Mouse (Mus musculus): ENCODE results near the gene Peak1. TPM values are rescaled to one million over a fixed set of nuclear protein-coding genes. Genes with fewer than 3 reads are reported as not detected.
A peak's percentile ranks its signal among the peaks of the same experiment; 100 is the strongest.

Peak1 gene
- 7.9 and 8.8 TPM in 2 replicates for polyA plus RNA-seq (2014; fragmentation: Nextera tagmentation; extraction: Ambion mirVana)

DNA sequence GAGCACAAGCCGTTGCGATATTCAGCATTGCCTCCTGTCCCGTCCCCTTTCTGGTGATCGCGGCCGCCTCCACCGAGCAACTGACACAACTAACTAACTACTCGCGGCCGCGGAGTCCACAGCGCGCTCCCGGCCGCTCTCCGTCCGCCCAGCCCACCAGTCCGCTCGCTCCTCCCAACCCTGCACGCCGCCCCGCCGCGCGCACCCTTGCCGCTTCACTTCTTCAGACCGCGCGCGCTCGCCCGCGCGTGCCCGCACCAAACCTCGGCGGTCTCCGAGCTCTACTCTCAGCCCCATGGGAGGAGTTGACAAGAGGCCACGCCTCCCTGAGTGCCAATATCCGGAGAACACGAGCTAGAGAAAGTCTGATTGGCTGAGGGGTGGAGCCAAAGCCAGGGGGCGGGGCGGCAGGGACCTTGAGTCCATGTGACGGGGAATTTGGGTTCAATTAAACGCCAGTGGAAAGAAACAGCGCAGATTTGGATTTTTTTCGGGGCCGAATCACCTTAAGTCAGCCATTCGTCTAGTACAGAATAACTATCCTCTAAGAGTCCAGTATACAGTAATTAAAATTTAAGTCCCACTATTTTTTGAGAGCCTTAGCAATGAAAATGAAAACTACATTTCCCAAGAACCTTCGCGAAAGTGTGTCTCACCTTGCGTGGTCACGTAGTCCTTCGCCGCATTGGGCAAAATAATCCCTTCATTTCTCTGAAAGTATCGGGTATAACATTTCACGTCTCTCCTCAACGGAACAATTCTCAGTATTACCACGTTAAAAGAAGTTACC lies at the start of gene Peak1, which contains the start of gene Hmg20a:
Peak1 (minus strand) TSS at position 120 of the 790 bp plus-strand sequence.
Hmg20a (plus strand) TSS at position 662 of the 790 bp plus-strand sequence.
- Histone ChIP-seq H3K36me3 (ENCODE audit: control insufficient read depth, insufficient read depth, low read length) (no peaks in the 10 kb centered on the region), H3K4me3 (ENCODE audit: low read depth, low read length) (peak within 1 kb of the TSS; percentile 69), H3K4me2 (replicated peaks; ENCODE audit: low read depth, low read length) (peak within 1 kb of the TSS; percentile 68), H3K4me1 (replicated peaks; ENCODE audit: control insufficient read depth, insufficient read depth, low read length) (0 out of 2 replicates have a peak, but pooled peaks cover 2% of the 10 kb centered on the region), H3K9me3 (ENCODE audit: control insufficient read depth, low read length) (no peaks in the 10 kb centered on the region), H3K27ac (ENCODE audit: low read depth, low read length) (peak within 1 kb of the TSS; percentile 85), H3K9ac (ENCODE audit: low read depth, low read length) (peak within 1 kb of the TSS; percentile 80), H3K27me3 (ENCODE audit: control insufficient read depth, insufficient read depth, low read length) (no peaks in the 10 kb centered on the region)
- DNase-seq (ENCODE audit: low spot score) (peak; percentile 100), ATAC-seq (ENCODE audit: low FRiP score) (peak; percentile 96)
- WGBS, result under 1% methylated on average over 52 of the region's 59 CpGs

GRCm38 (mm10) chr9:56466251-56466650 lies 48.4 kb upstream of the Peak1 start:
- Histone ChIP-seq H3K4me1 (replicated peaks; ENCODE audit: control insufficient read depth, insufficient read depth, low read length) (peaks cover 2% of the 10 kb centered on the region; the same call in 1 of the 2 replicates), H3K9me3 (ENCODE audit: control insufficient read depth, low read length) (no peaks in the 10 kb centered on the region), H3K4me2 (replicated peaks; ENCODE audit: low read depth, low read length) (no peak overlapping the region), H3K9ac (ENCODE audit: low read depth, low read length) (no peak overlapping the region), H3K27ac (ENCODE audit: low read depth, low read length) (no peak overlapping the region), H3K4me3 (ENCODE audit: low read depth, low read length) (no peak overlapping the region), H3K27me3 (ENCODE audit: control insufficient read depth, insufficient read depth, low read length) (no peaks in the 10 kb centered on the region), H3K36me3 (ENCODE audit: control insufficient read depth, insufficient read depth, low read length) (peaks cover 2% of the 10 kb centered on the region; the same call in 1 of the 2 replicates)
- DNase-seq (ENCODE audit: low spot score), result no peak
- no peak for ATAC-seq (ENCODE audit: low FRiP score)
- 97% methylated on average over 4 of the region's 4 CpGs for WGBS

GRCm38 (mm10) chr9:56464863-56465654 lies 47.2 kb upstream of the Peak1 start:
- no peak overlapping the region; the same call in 1 of the 2 replicates for H3K4me2 ChIP-seq (replicated peaks; ENCODE audit: low read depth, low read length)
- H3K9ac ChIP-seq (ENCODE audit: low read depth, low read length), result no peak overlapping the region
- no peaks in the 10 kb centered on the region for H3K27me3 ChIP-seq (ENCODE audit: control insufficient read depth, insufficient read depth, low read length)
- H3K4me1 ChIP-seq (replicated peaks; ENCODE audit: control insufficient read depth, insufficient read depth, low read length), result peaks cover 2% of the 10 kb centered on the region; the same call in 1 of the 2 replicates
- ATAC-seq (ENCODE audit: low FRiP score) (no peak), DNase-seq (ENCODE audit: low spot score) (peak; percentile 16)
- H3K4me3 ChIP-seq (ENCODE audit: low read depth, low read length), result no peak overlapping the region
- no peaks in the 10 kb centered on the region for H3K9me3 ChIP-seq (ENCODE audit: control insufficient read depth, low read length)
- 43% methylated on average over 23 of the region's 23 CpGs for WGBS
- H3K36me3 ChIP-seq (ENCODE audit: control insufficient read depth, insufficient read depth, low read length), result peaks cover 2% of the 10 kb centered on the region; the same call in 1 of the 2 replicates
- H3K27ac ChIP-seq (ENCODE audit: low read depth, low read length), result peak overlapping the region; percentile 48; the same call in 1 of the 2 replicates

GRCm38 (mm10) chr9:56463686-56464515 lies 46.0 kb upstream of the Peak1 start:
- Histone ChIP-seq H3K9me3 (ENCODE audit: control insufficient read depth, low read length) (no peaks in the 10 kb centered on the region), H3K4me2 (replicated peaks; ENCODE audit: low read depth, low read length) (no peak overlapping the region), H3K4me3 (ENCODE audit: low read depth, low read length) (no peak overlapping the region), H3K4me1 (replicated peaks; ENCODE audit: control insufficient read depth, insufficient read depth, low read length) (peaks cover 2% of the 10 kb centered on the region; the same call in 1 of the 2 replicates), H3K27ac (ENCODE audit: low read depth, low read length) (no peak overlapping the region), H3K27me3 (ENCODE audit: control insufficient read depth, insufficient read depth, low read length) (no peaks in the 10 kb centered on the region), H3K9ac (ENCODE audit: low read depth, low read length) (no peak overlapping the region), H3K36me3 (ENCODE audit: control insufficient read depth, insufficient read depth, low read length) (peaks cover 2% of the 10 kb centered on the region; the same call in 1 of the 2 replicates)
- ATAC-seq (ENCODE audit: low FRiP score), result no peak
- no peak for DNase-seq (ENCODE audit: low spot score)
- WGBS, result 69% methylated on average over 4 of the region's 4 CpGs

DNA sequence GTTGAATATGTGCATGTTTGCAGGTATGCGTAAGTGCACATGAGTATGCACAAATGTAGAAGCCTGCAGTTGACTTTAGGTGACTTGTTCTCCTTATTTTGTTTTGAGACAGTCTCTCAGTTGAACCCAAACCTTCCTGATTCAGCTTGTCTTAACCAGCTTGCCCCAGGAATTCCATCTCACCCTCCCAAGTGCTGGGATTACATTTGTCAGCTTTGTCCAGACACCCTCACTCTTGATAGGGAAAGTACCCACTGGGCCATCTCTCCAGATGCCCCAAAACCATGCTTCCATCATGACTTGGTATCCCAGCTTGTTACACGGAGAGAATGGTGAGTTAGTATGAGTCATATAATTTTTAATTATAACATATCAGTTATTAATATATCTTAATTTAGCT lies 45.2 kb upstream of the Peak1 start:
- 92% methylated on average over 2 of the region's 2 CpGs for WGBS
- no peak overlapping the region for H3K4me3 ChIP-seq (ENCODE audit: low read depth, low read length)
- H3K4me2 ChIP-seq (replicated peaks; ENCODE audit: low read depth, low read length), result no peak overlapping the region
- H3K9me3 ChIP-seq (ENCODE audit: control insufficient read depth, low read length), result no peaks in the 10 kb centered on the region
- ATAC-seq (ENCODE audit: low FRiP score), result no peak
- H3K36me3 ChIP-seq (ENCODE audit: control insufficient read depth, insufficient read depth, low read length), result peaks cover 2% of the 10 kb centered on the region; the same call in 1 of the 2 replicates
- no peak for DNase-seq (ENCODE audit: low spot score)
- no peak overlapping the region for H3K27ac ChIP-seq (ENCODE audit: low read depth, low read length)
- H3K27me3 ChIP-seq (ENCODE audit: control insufficient read depth, insufficient read depth, low read length), result no peaks in the 10 kb centered on the region
- no peak overlapping the region for H3K9ac ChIP-seq (ENCODE audit: low read depth, low read length)
- H3K4me1 ChIP-seq (replicated peaks; ENCODE audit: control insufficient read depth, insufficient read depth, low read length), result peaks cover 2% of the 10 kb centered on the region; the same call in 1 of the 2 replicates

DNA sequence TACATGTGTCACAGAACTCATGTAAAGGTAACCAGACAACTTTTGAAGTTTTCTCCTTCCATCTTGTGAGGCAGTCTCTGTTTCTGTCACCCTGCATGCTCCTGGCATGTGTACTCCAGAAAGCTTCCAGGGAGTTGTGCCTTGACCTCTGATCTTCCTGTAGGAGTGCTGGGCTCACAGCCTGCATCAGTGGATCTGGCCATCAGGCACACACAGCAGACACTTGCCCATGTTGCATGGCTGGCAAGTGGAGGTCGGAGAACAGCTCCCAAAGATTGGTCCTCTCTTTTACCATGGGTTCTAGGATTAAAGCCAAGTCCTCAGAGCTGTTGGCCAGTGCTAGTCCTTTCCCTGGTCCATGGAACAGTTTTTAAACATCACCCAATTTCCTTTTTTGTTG lies 44.7 kb upstream of the Peak1 start:
- no peak for ATAC-seq (ENCODE audit: low FRiP score)
- WGBS, result 88% methylated on average over 1 of the region's 1 CpGs

GRCm38 (mm10) chr9:56460987-56461386 lies 43.1 kb upstream of the Peak1 start:
- Histone ChIP-seq H3K27me3 (ENCODE audit: control insufficient read depth, insufficient read depth, low read length) (no peaks in the 10 kb centered on the region), H3K4me2 (replicated peaks; ENCODE audit: low read depth, low read length) (no peak overlapping the region), H3K36me3 (ENCODE audit: control insufficient read depth, insufficient read depth, low read length) (no peaks in the 10 kb centered on the region), H3K4me3 (ENCODE audit: low read depth, low read length) (no peak overlapping the region), H3K27ac (ENCODE audit: low read depth, low read length) (no peak overlapping the region), H3K9ac (ENCODE audit: low read depth, low read length) (no peak overlapping the region), H3K4me1 (replicated peaks; ENCODE audit: control insufficient read depth, insufficient read depth, low read length) (peaks cover 2% of the 10 kb centered on the region; the same call in 1 of the 2 replicates), H3K9me3 (ENCODE audit: control insufficient read depth, low read length) (no peaks in the 10 kb centered on the region)
- ATAC-seq (ENCODE audit: low FRiP score) (no peak), DNase-seq (ENCODE audit: low spot score) (no peak)
- 88% methylated on average over 5 of the region's 5 CpGs for WGBS

More for the DNA sequence above, 44.7 kb upstream of the Peak1 start:
- no peak overlapping the region for H3K9ac ChIP-seq (ENCODE audit: low read depth, low read length)
- peaks cover 2% of the 10 kb centered on the region; the same call in 1 of the 2 replicates for H3K4me1 ChIP-seq (replicated peaks; ENCODE audit: control insufficient read depth, insufficient read depth, low read length)
- H3K4me2 ChIP-seq (replicated peaks; ENCODE audit: low read depth, low read length), result no peak overlapping the region
- H3K9me3 ChIP-seq (ENCODE audit: control insufficient read depth, low read length), result no peaks in the 10 kb centered on the region
- H3K27me3 ChIP-seq (ENCODE audit: control insufficient read depth, insufficient read depth, low read length), result no peaks in the 10 kb centered on the region
- H3K27ac ChIP-seq (ENCODE audit: low read depth, low read length), result no peak overlapping the region
- H3K36me3 ChIP-seq (ENCODE audit: control insufficient read depth, insufficient read depth, low read length), result no peaks in the 10 kb centered on the region
- H3K4me3 ChIP-seq (ENCODE audit: low read depth, low read length), result no peak overlapping the region
- DNase-seq (ENCODE audit: low spot score), result no peak

GRCm38 (mm10) chr9:56456426-56456825 lies 38.6 kb upstream of the Peak1 start:
- no peaks in the 10 kb centered on the region for H3K27me3 ChIP-seq (ENCODE audit: control insufficient read depth, insufficient read depth, low read length)
- no peaks in the 10 kb centered on the region for H3K36me3 ChIP-seq (ENCODE audit: control insufficient read depth, insufficient read depth, low read length)
- no peak overlapping the region for H3K4me2 ChIP-seq (replicated peaks; ENCODE audit: low read depth, low read length)
- ATAC-seq (ENCODE audit: low FRiP score), result no peak
- no peak overlapping the region for H3K27ac ChIP-seq (ENCODE audit: low read depth, low read length)
- H3K4me1 ChIP-seq (replicated peaks; ENCODE audit: control insufficient read depth, insufficient read depth, low read length), result no peaks in the 10 kb centered on the region
- no peak overlapping the region for H3K4me3 ChIP-seq (ENCODE audit: low read depth, low read length)
- 89% methylated on average over 3 of the region's 3 CpGs for WGBS
- no peaks in the 10 kb centered on the region for H3K9me3 ChIP-seq (ENCODE audit: control insufficient read depth, low read length)
- DNase-seq (ENCODE audit: low spot score), result no peak
- H3K9ac ChIP-seq (ENCODE audit: low read depth, low read length), result no peak overlapping the region

Data from hindbrain, embryonic 11.5 days (tissue).